Mouse (Mus musculus) neutrophil, adult 5-6 weeks (primary cell): Measurements from ENCODE around the gene Plekhf1. TPM values are rescaled to one million over a fixed set of nuclear protein-coding genes. Genes with fewer than 3 reads are reported as not detected.

Source experiments
- ATAC-seq: fragments of 151-379, 151-347 bp; 2 replicates; pipeline ENCODE4 v1.8.0; 2017; ENCODE audit warnings: mild to moderate bottlenecking, moderate TSS enrichment; ENCODE audit not compliant: insufficient number of reproducible peaks, poor library complexity, low FRiP score, severe bottlenecking; ENCODE audit errors: extremely low read depth
- total RNA-seq: library from RNA; stranded (forward); fragments of 200-1000 nt; gene quantifications from 2 replicates; pipeline ENCODE4 v1.2.3, GENCODE M21; 2017

Gene Plekhf1
- total RNA-seq: 0.23 and 0.25 TPM in 2 replicates

DNA sequence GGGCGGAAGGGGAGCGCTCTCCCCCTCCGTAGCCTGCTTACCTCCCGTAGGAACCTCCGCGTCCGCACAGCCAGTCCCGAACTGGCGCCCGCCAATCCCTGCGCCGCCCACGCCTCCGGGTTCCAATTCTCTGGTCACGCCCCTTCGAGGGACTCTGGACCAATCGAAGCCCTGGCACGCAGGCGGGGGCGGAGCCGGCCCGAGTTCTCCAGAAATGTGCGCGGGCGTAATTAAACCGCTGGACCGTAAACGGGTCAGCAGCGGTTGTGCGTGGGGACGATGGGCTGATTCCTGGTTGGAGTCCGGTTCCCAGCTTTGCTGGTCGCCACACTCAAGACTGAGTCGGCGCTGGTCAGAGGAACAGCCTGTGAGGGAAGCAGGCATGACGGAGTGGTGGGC lies at the start of gene Plekhf1:
Gene Plekhf1, minus strand, starts transcription at position 117 of the 399 bp plus-strand sequence.
- ATAC-seq: peak; percentile 54; the same call in 1 of the 2 replicates

DNA sequence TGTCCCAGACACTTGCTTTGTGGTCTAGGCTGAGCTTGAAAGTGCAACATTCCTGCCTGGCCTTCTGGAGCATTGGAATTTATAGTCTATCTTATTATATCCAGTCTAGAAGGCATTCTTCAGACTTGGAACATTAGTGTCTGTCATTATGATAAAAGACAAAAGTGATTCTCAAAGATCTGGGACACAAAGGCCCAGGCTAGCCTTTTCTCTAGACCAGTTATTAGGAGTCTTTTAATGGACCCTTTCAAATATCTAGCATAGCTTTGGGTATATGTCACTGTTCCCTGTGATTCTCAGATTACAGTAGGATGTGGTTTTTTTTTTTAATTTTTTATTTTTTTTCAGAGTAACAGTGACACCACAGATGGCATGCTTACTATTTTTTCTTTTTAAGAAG lies 44.7 kb upstream of the Plekhf1 start:
- no peak for ATAC-seq

DNA sequence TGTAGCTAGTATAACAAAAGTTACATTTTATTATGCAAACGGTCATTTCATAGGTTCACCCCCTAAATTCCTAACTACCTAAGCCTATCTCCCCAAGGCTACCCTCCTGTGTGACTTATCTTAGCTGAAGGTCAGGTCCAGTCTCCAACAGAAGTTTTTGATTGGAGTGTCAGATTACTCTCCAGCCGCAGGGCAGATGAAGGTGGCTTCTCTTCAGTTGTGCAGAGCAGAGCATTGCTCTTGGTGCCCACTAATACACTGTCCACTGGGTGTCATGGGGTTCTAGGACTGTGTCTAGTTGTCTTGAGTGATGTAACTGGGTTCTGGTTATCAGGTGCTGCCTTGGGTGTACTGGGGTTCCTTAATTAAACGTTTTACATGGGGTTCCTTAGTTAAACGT lies 44.0 kb upstream of the Plekhf1 start:
- ATAC-seq: no peak

DNA sequence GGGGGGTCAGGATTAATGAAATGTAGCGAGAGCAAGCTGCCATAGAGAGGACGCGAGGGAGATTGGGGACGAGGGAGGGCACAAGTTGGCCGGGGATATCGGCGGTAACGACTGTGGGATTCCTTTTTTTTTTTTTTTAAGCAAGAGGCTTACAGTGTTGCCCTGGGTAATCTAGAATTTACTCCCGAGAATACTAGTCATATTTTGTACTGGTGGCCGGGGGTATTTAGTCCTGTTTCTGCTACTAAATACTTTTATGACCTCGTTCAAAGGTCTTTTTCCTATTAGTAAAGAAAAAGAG lies 43.6 kb upstream of the Plekhf1 start:
- ATAC-seq: no peak

DNA sequence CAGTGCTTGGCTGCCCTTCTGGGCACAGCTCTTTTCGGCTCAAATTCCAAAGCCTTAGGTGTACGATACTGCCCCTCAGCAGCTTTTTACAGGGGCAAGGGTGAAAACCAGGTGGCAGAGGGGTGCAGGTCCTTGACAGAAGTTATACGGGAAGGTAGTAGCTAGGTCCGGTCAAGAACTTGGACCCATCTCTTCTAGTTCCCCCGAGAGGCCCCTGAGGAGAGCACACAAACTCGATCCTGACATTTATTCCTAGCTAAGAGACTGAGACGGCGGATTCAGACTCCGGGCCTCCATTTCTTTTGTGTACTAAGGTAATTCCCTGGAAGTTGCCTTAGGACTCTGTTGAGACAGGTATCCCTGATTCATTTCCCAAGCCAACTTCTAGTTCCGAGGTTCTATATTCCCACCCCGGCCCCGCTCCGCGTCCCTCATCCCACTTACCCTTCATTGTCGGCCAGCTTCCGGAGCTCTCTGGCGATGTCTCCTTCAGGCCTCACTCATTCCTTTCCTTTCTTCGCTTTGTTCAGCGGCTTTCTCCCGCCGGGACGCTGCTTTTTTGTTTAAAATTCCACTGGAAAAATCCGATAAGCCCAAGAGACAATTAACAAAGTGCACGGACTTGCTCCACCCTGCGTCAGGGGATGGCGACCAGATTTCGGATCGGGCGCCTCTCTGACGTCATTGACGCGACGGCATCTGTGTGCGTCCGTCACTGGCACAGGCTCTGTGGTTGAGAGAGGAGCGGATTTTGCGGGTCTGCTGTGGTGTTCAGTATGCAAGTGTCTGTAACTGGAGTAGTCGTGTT lies 43.1 kb upstream of the Plekhf1 start, which contains the start of gene Pop4:
Gene Pop4, minus strand, starts transcription at position 721 of the 808 bp plus-strand sequence.
- ATAC-seq: peak; percentile 94

DNA sequence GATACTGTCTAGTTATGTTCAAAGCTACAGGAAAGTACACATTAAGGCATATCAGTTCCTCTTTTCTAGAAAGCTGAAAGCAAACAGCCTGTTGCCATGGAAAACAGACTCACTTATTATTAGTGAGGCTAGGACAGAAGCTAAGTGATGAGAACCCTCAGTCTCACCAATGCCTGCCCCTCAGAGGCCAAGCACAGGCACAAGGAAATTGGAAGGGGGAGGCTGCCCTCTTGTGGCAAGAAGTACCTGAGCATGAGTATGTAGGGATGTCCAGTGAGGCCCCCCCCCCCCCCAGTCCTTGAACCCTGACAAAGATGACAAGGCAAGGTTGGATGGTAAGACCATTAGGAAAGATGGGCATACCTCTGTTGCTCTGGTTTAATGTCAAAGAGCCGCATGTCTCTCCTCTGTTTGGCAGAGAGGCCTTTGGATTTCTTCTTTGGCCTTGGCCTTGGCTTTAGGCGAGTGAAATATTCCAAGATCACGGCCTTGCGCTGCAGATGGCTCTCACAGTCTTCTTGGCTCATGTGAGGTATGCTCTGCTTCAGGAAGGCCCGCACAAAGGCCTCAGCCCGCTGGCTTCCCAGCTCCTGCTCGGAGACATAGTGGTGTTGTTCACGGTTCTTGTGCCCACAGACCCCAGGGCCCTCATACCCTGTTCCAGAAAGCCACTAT lies 39.3 kb upstream of the Plekhf1 start:
- peak; percentile 31; the same call in 1 of the 2 replicates for ATAC-seq

DNA sequence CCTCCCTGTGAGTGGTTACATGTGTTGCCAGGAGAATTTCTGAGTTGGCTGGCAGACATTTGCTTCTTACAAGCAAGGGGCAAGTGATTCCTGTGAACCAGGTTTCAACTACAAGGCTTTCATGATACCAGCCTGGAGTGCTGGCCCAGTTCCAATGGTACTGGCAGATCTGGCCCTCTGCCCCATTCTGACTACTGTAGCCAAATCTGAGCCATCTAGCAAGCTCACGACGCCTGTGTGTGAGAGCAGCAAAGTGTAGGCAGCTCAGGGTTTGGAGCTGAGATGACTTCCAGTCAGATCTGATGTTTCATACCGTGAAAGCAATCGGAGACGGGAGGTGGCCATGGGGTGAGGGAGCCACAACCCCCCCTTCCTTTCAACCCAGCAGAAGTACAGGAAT lies 34.6 kb upstream of the Plekhf1 start:
- ATAC-seq: no peak

DNA sequence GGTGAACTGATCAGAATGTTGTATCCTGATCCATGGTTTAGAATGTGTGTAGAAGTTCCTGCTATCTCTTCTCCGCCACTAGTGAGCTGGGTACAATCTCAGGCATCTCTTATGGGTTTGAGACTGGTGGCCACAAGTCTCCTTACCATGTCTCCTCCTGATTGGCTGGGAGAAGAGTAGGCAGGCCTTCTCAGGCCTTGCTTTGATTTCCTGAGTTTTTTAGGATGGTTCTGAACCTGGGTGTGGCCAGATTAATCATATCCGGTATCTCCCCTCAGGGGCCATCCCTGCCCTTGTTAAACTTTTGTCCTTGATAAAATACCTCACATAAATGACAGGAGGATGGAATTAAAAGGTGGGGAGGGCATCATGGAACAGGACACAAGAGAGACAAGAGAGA lies 31.8 kb upstream of the Plekhf1 start:
- no peak for ATAC-seq

DNA sequence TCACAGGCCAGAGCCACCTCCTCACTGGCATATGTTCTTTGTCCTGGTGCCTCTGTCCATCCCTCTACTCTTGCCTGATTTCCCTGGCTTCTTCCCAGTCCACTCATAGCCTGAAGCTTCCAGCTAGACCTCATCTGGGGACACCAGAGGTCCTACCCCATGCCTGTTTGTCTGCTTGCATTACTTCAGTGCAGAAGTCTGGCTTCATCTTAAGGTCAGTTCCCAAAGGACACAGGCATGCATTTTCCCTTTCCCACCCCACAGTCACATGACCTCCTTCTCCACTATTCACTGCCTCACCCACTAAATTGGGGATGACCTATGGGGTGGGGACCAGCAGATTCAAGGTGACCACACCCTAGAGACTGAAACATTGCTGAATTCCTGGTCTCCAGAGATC lies 25.6 kb upstream of the Plekhf1 start:
- no peak for ATAC-seq

DNA sequence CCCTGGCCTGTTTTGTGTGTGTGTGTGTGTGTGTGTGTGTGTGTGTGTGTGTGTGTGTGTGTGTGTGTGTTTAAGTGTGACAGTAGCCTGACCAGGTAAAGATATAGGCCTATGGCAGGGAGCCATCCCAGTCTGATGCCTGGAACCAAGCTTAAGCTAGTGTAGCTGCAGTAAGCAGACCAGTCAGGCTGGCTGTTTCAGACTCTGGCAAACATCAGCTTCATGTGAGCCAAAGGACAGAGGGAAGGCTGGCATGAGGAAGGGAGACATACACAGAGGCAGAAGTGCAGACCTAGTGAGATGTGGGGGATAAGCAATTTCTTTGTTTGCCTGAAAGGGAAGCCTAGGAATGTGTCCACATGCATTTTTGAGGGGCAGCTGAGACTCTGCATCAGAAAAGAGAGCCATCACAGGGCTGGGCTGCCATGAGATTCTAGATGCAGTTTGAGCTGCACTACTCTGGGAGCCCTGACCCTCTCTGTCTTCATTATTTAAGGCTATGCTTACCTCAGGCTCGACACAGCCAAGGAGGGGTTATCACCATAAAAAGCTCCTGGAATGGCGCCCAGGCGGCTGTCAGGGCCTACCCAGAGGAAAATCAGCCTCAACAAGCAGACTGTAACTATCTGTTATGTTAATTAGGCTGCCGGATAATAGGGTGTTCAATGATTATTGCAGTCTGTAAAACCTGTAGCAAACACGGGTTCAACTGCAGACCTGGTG lies 23.8 kb upstream of the Plekhf1 start:
- no peak for ATAC-seq

DNA sequence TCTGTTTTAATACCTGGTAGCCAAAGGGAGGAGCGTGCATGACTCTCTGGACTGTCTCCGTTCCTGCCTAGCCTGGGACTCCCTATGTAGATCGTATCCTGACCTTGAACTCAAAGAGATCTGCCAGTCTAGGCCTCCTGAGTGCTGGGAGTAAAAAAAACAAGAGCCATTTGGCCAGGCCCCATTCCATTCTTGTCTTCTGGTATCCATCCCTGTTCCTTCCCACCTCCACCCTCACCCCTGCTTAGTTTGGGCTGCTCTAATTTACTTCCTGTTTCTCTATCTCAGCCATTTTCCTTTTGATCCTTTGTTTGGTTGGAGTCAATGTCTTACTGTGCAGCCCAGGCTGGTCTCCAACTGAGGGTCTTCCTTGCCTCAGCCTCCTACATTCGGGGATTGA lies 14.6 kb upstream of the Plekhf1 start:
- ATAC-seq: no peak

DNA sequence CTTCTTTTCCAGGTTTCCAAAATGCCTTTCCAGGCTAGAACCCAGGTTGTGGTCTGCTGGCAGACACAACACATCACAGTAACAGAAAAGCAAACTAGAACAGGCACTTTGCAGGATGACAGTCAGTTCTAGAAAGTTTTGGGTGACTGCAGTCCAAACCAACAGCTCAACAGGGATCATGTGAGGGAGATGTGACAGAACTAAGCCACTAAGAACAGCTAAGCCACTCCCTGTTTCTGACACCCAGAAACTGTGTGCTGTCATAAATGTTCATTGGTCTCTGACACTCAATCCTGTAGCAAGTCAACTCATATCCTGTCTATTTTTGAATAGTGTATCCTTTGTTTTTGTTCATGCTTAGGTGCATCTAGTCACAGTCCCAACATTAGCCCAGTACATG lies 9.3 kb upstream of the Plekhf1 start:
- no peak for ATAC-seq

DNA sequence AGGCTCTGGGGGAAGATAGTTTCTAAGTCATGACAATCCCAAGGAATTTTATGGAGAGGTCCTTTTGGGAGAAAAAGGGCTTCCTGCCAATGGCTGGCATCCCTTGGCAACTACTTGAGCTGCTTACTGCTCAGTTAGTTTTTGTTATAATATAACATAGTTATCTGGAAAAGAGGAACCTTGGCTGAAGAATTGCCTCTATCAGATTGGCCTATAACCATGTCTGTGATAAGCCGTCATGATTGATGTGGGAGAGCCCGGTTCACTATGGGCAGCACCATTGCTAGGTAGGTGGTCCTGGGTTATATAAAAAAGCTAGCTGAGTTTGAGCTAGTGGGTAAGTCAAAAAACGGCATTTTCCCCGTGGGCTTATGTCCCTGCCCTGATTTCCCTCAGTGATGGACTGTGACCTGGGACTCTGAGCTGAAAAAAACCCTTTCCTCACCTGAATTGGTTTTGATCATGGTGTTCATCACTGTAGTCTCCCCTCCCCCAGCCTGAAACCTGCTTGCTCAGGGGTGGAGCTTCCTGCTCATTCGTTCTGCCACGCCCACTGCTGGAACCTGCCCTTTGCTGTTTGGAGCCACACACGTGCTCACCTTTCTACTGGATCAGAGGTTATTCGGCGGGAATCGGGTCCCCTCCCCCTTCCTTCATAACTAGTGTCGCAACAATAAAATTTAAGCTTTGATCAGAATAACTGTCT lies 8.7 kb upstream of the Plekhf1 start:
- ATAC-seq: no peak

DNA sequence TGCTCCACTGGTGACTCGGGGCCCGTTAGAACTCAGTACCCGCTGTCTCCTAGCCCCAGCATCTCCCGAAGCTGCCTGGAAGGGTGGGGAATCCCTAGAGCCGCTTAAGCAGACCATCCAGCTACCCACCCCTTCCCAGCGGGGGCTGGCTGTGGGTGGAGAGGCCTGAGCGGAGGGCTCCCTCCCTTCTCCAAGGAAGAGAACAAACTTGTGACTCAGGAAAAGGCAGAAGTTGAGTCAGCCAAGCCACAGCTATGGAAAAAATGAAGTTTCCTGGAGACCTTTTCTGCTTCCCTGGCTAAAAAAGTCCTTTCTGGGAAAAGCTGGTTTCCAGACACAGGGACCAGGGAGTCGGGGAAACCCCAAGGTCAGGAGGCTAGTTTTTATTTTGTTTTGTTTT lies 2.5 kb upstream of the Plekhf1 start:
- no peak for ATAC-seq

DNA sequence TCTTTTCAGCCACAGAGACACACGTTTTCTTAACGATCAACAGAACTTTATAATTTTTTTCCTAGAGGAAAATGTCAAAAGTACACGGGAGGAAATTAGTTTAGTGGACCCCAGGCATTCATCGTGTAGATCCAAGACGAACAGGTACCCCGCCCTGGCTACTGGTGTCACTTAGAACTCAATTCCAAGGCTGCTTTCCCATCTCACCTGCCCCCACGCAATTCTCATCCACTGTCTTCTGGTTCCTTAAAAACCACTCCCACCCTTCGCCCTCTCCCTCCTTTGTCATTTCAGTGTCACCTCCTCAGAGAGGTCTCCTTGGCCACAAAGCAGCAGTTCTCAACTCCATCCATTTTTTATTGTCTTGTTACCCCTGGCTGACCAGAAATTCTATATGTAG lies 513 bp upstream of the Plekhf1 start:
- ATAC-seq: no peak

DNA sequence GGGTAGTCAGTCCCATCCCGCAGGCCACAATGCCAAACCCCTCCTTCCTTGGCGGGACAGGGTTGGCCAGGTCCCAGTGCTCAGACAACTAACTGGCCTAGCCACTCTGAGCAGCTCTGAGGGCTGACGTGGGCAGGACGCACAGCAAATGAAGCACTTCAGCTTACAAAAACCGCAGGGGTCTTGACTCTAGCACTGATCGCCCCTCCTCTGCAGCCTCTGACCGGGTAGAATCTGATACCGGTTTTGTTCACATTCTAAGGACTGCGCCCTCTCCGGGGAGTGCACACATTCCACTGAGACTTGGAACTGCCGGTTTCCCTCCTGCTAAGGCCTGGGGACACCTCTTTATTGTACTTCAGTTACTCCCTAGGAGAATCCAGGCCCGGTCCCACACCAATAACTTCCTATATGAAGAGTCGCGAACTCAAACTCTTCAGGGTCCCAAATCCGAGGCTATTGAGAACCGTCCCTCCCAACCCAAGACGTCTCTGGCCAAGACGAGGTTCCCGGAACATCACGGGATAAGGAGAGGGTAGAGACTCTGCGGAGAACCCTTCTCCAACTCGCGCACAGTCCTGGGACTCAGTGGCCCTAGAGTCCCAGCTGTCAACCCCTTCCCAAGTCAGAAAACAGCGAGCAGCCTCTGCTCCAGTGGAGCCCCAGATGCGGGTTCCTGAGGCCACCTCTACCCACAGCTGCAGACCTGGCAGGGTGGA lies 476 bp downstream of the Plekhf1 start:
- ATAC-seq: peak; percentile 27; the same call in 1 of the 2 replicates

DNA sequence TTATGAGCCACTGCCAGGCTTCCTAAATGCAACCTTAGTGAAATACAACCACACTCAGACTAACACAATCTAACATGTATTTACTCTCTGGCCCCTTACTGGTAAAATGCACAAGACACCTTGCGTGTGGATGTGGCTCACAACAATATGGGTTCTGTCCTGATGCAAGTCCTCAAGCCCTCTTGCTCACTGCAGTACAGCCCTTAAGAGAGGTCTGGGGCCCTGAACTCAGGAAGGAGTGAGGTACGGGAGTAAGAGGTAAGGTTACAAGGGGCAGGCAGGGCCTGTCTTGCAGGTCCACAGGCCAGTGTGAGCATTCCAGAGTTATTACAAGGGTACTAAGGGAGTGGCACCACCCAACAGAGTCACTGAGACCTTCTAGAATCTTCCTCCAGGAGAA lies 1.6 kb downstream of the Plekhf1 start:
- ATAC-seq: no peak

DNA sequence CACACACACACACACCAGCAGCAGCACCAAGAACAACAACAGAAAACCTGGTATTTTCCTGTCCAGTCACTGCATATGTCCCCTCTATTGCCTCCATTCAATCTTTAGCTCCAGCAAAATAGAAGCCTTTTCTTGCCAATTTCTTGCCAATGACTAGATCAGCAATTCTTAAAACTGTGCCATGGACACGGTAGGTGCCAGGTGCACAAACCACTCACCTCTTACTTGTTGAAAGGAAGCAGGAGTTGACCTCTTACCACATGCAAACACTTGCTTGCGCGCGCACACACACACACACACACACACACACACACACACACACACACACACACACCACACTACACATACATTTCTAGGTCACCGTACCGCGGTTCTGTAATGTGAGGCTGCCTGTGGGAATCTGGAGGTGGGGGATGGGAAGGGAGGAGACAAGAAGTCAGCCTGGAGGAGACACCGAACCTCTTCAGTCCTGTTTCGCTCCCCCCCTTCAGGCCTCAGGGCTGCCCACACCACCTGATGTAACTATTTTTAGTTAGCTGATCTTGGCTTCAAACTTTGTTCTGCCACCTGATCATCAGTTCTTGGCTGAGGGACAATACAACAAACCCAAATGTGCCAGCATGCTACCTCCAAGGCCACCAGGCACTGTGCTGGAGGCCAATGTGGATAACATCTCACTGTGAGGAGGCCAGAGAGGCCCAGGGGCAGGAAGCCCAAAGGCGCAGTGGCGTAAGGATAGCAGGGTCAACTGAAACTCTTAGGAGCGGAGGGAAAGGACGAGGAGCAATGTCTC lies 3.0 kb downstream of the Plekhf1 start:
- no peak for ATAC-seq
